Mouse (Mus musculus) CH12.LX (cell line): ENCODE measurements around the gene Hes6. TPM values are rescaled to one million over a fixed set of nuclear protein-coding genes. Genes with fewer than 3 reads are reported as not detected.

ENCODE experiments used
- DNase-seq: peaks from one replicate; pipeline ENCODE4 v3.0.0-alpha.2; 2013; ENCODE audit errors: extremely low read depth
- H3K27ac ChIP-seq: 2 replicates; pipeline ENCODE4 v1.5.1; 2012; ENCODE audit warnings: low read depth, mild to moderate bottlenecking, control low read depth, moderate library complexity; ENCODE audit not compliant: insufficient read depth
- H3K27me3 ChIP-seq: replicated peaks from 2 replicates; pipeline ENCODE3; 2012; ENCODE audit warnings: inconsistent platforms
- H3K36me3 ChIP-seq, 2 experiments: replicated peaks in 1 of 2; 2 replicates each; pipeline versions ENCODE3 to v1.6.1; 2012; ENCODE audit warnings: inconsistent platforms in 1 of 2, low read length in 1 of 2, mild to moderate bottlenecking in 1 of 2, mixed read lengths in 1 of 2, moderate library complexity in 1 of 2; ENCODE audit not compliant: control insufficient read depth in 1 of 2, insufficient read depth in 1 of 2
- H3K4me1 ChIP-seq, 2 experiments: 2 replicates each; pipeline ENCODE4 v1.6.1; 2012; ENCODE audit warnings: inconsistent platforms in 1 of 2, moderate library complexity in 1 of 2; ENCODE audit not compliant: insufficient read depth in 2 of 2, control insufficient read depth in 1 of 2
- H3K4me2 ChIP-seq: 2 replicates; pipeline ENCODE4 v1.6.1; 2012; ENCODE audit warnings: low read depth, mild to moderate bottlenecking, control low read depth; ENCODE audit not compliant: poor library complexity, insufficient read depth, severe bottlenecking
- H3K4me3 ChIP-seq, 3 experiments: fragments of 150-350 bp in 1 of 3; sonication (generic) in 1 of 3; replicated peaks in 1 of 3; 2 replicates each; pipeline versions ENCODE3 to v1.5.1; 2011 to 2012; ENCODE audit warnings: low read depth in 2 of 3, low read length in 2 of 3, mild to moderate bottlenecking in 2 of 3, moderate library complexity in 2 of 3, control low read depth in 1 of 3, improper control_type of control experiment in 1 of 3, inconsistent platforms in 1 of 3, mixed read lengths in 1 of 3; ENCODE audit not compliant: poor library complexity in 1 of 3
- H3K79me2 ChIP-seq: replicated peaks from 2 replicates; pipeline ENCODE4 v1.6.1; 2012; ENCODE audit warnings: mild to moderate bottlenecking, moderate library complexity; ENCODE audit not compliant: control insufficient read depth, poor library complexity, insufficient read depth, severe bottlenecking; ENCODE audit errors: extremely low read depth
- H3K9ac ChIP-seq: 2 replicates; pipeline ENCODE4 v1.6.1; 2012; ENCODE audit warnings: low read depth, mild to moderate bottlenecking, control low read depth, moderate library complexity; ENCODE audit not compliant: insufficient read depth
- H3K9me3 ChIP-seq: replicated peaks from 2 replicates; pipeline ENCODE3; 2012; ENCODE audit warnings: low read length, inconsistent platforms, mixed read lengths
- BHLHE40 ChIP-seq: IDR thresholded peaks from 2 replicates; pipeline ENCODE4 v1.6.1; 2011; ENCODE audit warnings: mild to moderate bottlenecking, low read depth, low read length, improper control_type of control experiment
- CHD2 ChIP-seq: IDR thresholded peaks from 2 replicates; pipeline ENCODE4 v1.6.1; 2011; ENCODE audit warnings: low read length, improper control_type of control experiment
- E2F4 ChIP-seq: IDR thresholded peaks from 2 replicates; pipeline ENCODE4 v1.6.1; 2011; ENCODE audit warnings: low read depth, low read length, improper control_type of control experiment; ENCODE audit not compliant: insufficient replicate concordance
- IRF4 ChIP-seq: IDR thresholded peaks from 2 replicates; pipeline ENCODE4 v1.6.1; 2014; ENCODE audit warnings: low read depth, mild to moderate bottlenecking, inconsistent platforms, low read length, improper control_type of control experiment
- JUN ChIP-seq: IDR thresholded peaks from 2 replicates; pipeline ENCODE4 v1.6.1; 2011; ENCODE audit warnings: low read depth, mild to moderate bottlenecking, low read length, improper control_type of control experiment, moderate library complexity; ENCODE audit not compliant: insufficient read depth
- JUND ChIP-seq: conservative IDR thresholded peaks from 2 replicates; pipeline ENCODE4 v1.6.1; 2011; ENCODE audit warnings: low read depth, low read length, improper control_type of control experiment
- KAT2A ChIP-seq: IDR thresholded peaks from 2 replicates; pipeline ENCODE4 v1.6.1; 2012; ENCODE audit warnings: low read length, improper control_type of control experiment, inconsistent platforms; ENCODE audit not compliant: insufficient replicate concordance
- MAFK ChIP-seq: IDR thresholded peaks from 2 replicates; pipeline ENCODE4 v1.6.1; 2011; ENCODE audit warnings: low read length, improper control_type of control experiment; ENCODE audit not compliant: insufficient replicate concordance
- MAZ ChIP-seq: IDR thresholded peaks from 2 replicates; pipeline ENCODE4 v1.6.1; 2012; ENCODE audit warnings: low read depth, mild to moderate bottlenecking, inconsistent platforms, low read length, improper control_type of control experiment, moderate library complexity
- MEF2A ChIP-seq: IDR thresholded peaks from 2 replicates; pipeline ENCODE4 v1.6.1; 2014; ENCODE audit warnings: low read depth, mild to moderate bottlenecking, inconsistent platforms, low read length, improper control_type of control experiment, borderline replicate concordance
- MXI1 ChIP-seq: IDR thresholded peaks from 2 replicates; pipeline ENCODE4 v1.6.1; 2011; ENCODE audit warnings: mild to moderate bottlenecking, low read depth, low read length, improper control_type of control experiment
- MYC ChIP-seq: IDR thresholded peaks from 2 replicates; pipeline ENCODE4 v1.6.1; 2011; ENCODE audit warnings: low read depth, mild to moderate bottlenecking, improper control_type of control experiment, low read length
- NELFE ChIP-seq: IDR thresholded peaks from 2 replicates; pipeline ENCODE4 v1.6.1; 2011; ENCODE audit warnings: low read depth, low read length, improper control_type of control experiment
- PAX5 ChIP-seq: IDR thresholded peaks from 2 replicates; pipeline ENCODE4 v1.6.1; 2012; ENCODE audit warnings: low read length, inconsistent platforms, mixed read lengths
- POLR2A ChIP-seq: IDR thresholded peaks from 2 replicates; pipeline ENCODE4 v1.6.1; 2011; ENCODE audit warnings: low read depth, mild to moderate bottlenecking, improper control_type of control experiment, low read length
- POLR2AphosphoS2 ChIP-seq: IDR thresholded peaks from 2 replicates; pipeline ENCODE4 v1.6.1; 2011; ENCODE audit warnings: low read depth, low read length, improper control_type of control experiment
- RAD21 ChIP-seq: IDR thresholded peaks from 2 replicates; pipeline ENCODE4 v1.6.1; 2011; ENCODE audit warnings: low read depth, mild to moderate bottlenecking, low read length, improper control_type of control experiment, moderate library complexity
- SMC3 ChIP-seq: IDR thresholded peaks from 2 replicates; pipeline ENCODE4 v1.6.1; 2011; ENCODE audit warnings: low read depth, low read length, improper control_type of control experiment
- TBP ChIP-seq: conservative IDR thresholded peaks from 2 replicates; pipeline ENCODE4 v1.6.1; 2011; ENCODE audit warnings: low read depth, low read length, improper control_type of control experiment
- USF1 ChIP-seq: IDR thresholded peaks from 2 replicates; pipeline ENCODE4 v1.6.1; 2014; ENCODE audit warnings: low read depth, mild to moderate bottlenecking, inconsistent platforms, low read length, improper control_type of control experiment
- ZC3H11A ChIP-seq: IDR thresholded peaks from 2 replicates; pipeline ENCODE4 v1.6.1; 2012; ENCODE audit warnings: low read depth, mild to moderate bottlenecking, inconsistent platforms, low read length, improper control_type of control experiment
- ZMIZ1 ChIP-seq: IDR thresholded peaks from 2 replicates; pipeline ENCODE4 v1.6.1; 2012; ENCODE audit warnings: low read depth, mild to moderate bottlenecking, inconsistent platforms, low read length, improper control_type of control experiment
- ZNF384 ChIP-seq: IDR thresholded peaks from 2 replicates; pipeline ENCODE4 v1.6.1; 2012; ENCODE audit warnings: low read depth, low read length, improper control_type of control experiment, inconsistent platforms
- dilution Hi-C: fragments of 300-500 bp; cut with MboI; formaldehyde crosslinking; loops from 2 replicates; pipeline ENCODE4 v1.14.3; 2020; ENCODE audit warnings: low sequenced_read_pairs; ENCODE audit not compliant: extremely low pct_unique_long_range_greater_than_20kb, extremely low pct_ligation_motif_present
- in situ Hi-C: fragments of 300-500 bp; cut with MboI; formaldehyde crosslinking; loops from 3 replicates; pipeline ENCODE4 v1.14.3; 2019; ENCODE audit warnings: low sequenced_read_pairs, low pct_ligation_motif_present, low pct_unique_long_range_greater_than_20kb, mixed read lengths
- polyA plus RNA-seq: library from polyadenylated mRNA; unstranded; fragments of >175 nt; gene quantifications from 2 replicates; pipeline ENCODE4 v1.2.1, GENCODE M21; 2012; ENCODE audit warnings: low read depth; ENCODE audit not compliant: insufficient read length
- total RNA-seq, 2 experiments: library from RNA; depleted of rRNA; stranded (reverse); fragments of 300-350 nt in 1 of 2; fragments of >200 nt in 1 of 2; gene quantifications; 2 replicates each; pipeline ENCODE4 v1.2.3; 2012 to 2014

Hes6 gene
- total and polyA plus RNA-seq, 3 experiments = 15.4 to 25.7 (median 21.1) TPM

- TF ChIP-seq MEF2A (peak; percentile 49; the same call in 1 of the 2 replicates), RAD21 (no peak), IRF4 (0 out of 2 replicates have a peak, but pooled peaks have one; percentile 30), USF1 (peak; percentile 47; the same call in 1 of the 2 replicates), ZNF384 (no peak), PAX5 (no peak), JUN (no peak), ZMIZ1 (no peak; the same call in 1 of the 2 replicates), POLR2A (peak; percentile 70), TBP (peak; percentile 54; the same call in 1 of the 2 replicates), MAFK (no peak), MXI1 (no peak; the same call in 1 of the 2 replicates), POLR2AphosphoS2 (no peak), MYC (peak; percentile 18; the same call in 1 of the 2 replicates), NELFE (peak; percentile 85), E2F4 (no peak), SMC3 (no peak)
Measured at GRCm38 (mm10) chr1:91398260-91399062, 15.4 kb downstream of the Hes6 start, which contains the start of gene Ilkap (continued).

- Histone ChIP-seq H3K4me2 (peak overlapping the region; percentile 76), H3K36me3 (peaks cover 8 to 33% of the 10 kb centered on the region in 2 experiments), H3K9me3 (peaks cover 5% of the 10 kb centered on the region), H3K79me2 (peaks cover 50% of the 10 kb centered on the region), H3K9ac (peak overlapping the region; percentile 79), H3K4me1 (peaks cover 12 to 47% of the 10 kb centered on the region in 2 experiments), H3K4me3 (peak overlapping the region; percentile 81 to 90 (median 88))
- in situ Hi-C loops = no loop called here
- dilution Hi-C loops = no loop called here
- TF ChIP-seq MAZ (no peak), ZC3H11A (no peak), E2F4 (no peak), CHD2 (no peak), MYC (no peak), BHLHE40 (no peak), POLR2AphosphoS2 (no peak), USF1 (no peak), KAT2A (no peak), JUND (no peak), TBP (no peak), PAX5 (no peak), MAFK (no peak)
- TF ChIP-seq, all 38 proteins: peak for 0
- no peak overlapping the region for H3K27ac ChIP-seq
- no peak for DNase-seq
- no peaks in the 10 kb centered on the region for H3K27me3 ChIP-seq
Measured at GRCm38 (mm10) chr1:91397927-91398259, 15.9 kb downstream of the Hes6 start.
